Mouse (Mus musculus) embryonic facial prominence, embryonic 15.5 days (tissue): ENCODE data around the gene Vps26c. TPM values are rescaled to one million over a fixed set of nuclear protein-coding genes. Genes with fewer than 3 reads are reported as not detected.
"Not testable (repeated sequence)": the region's sequence is repeated elsewhere in the genome, so short reads cannot be mapped to it uniquely, and the experiment has no call there.

Experiments used
- ATAC-seq: fragments of 200-750 bp; cut with Nextera tagmentation; 2 replicates; pipeline ENCODE4 v1.8.0; 2017; ENCODE audit warnings: low read depth, moderate TSS enrichment; ENCODE audit not compliant: insufficient number of reproducible peaks, low FRiP score, low TSS enrichment
- H3K27ac ChIP-seq: fragments of 300-500 bp; sonication (generic); replicated peaks from 2 replicates; pipeline ENCODE4 v1.5.1; 2015; ENCODE audit warnings: mild to moderate bottlenecking, inconsistent platforms
- H3K27me3 ChIP-seq: fragments of 300-500 bp; sonication (generic); 2 replicates; pipeline ENCODE4 v1.6.1; 2015; ENCODE audit warnings: inconsistent platforms
- H3K36me3 ChIP-seq: fragments of 300-500 bp; sonication (generic); 2 replicates; pipeline ENCODE4 v1.6.1; 2015; ENCODE audit warnings: mild to moderate bottlenecking, inconsistent platforms
- H3K4me1 ChIP-seq: fragments of 300-500 bp; sonication (generic); 2 replicates; pipeline ENCODE4 v1.6.1; 2015; ENCODE audit warnings: inconsistent platforms
- H3K4me2 ChIP-seq: fragments of 300-500 bp; sonication (generic); replicated peaks from 2 replicates; pipeline ENCODE4 v1.6.1; 2015; ENCODE audit warnings: mild to moderate bottlenecking, inconsistent platforms
- H3K4me3 ChIP-seq: fragments of 300-500 bp; sonication (generic); replicated peaks from 2 replicates; pipeline ENCODE4 v1.5.1; 2015; ENCODE audit warnings: mild to moderate bottlenecking, inconsistent platforms
- H3K9ac ChIP-seq: fragments of 300-500 bp; sonication (generic); 2 replicates; pipeline ENCODE4 v1.6.1; 2015; ENCODE audit warnings: inconsistent platforms
- H3K9me3 ChIP-seq: fragments of 300-500 bp; sonication (generic); replicated peaks from 2 replicates; pipeline ENCODE4 v1.6.1; 2016; ENCODE audit warnings: inconsistent platforms
- WGBS: fragments of 180-500 bp; shearing (Covaris S2); methylation state at CpG from one replicate; pipeline ENCODE4 v1.1.7; 2015; 5-methylcytosine and 5-hydroxymethylcytosine counted together
- polyA plus RNA-seq: library from polyadenylated mRNA; unstranded; fragments of >200 nt; fragmentation: Nextera tagmentation; extraction: Ambion mirVana; gene quantifications from 2 replicates; pipeline ENCODE4 v1.2.1, GENCODE M21; 2015

Vps26c gene
- polyA plus RNA-seq, 1 experiment from 2014 or later, result 55.8 TPM

DNA sequence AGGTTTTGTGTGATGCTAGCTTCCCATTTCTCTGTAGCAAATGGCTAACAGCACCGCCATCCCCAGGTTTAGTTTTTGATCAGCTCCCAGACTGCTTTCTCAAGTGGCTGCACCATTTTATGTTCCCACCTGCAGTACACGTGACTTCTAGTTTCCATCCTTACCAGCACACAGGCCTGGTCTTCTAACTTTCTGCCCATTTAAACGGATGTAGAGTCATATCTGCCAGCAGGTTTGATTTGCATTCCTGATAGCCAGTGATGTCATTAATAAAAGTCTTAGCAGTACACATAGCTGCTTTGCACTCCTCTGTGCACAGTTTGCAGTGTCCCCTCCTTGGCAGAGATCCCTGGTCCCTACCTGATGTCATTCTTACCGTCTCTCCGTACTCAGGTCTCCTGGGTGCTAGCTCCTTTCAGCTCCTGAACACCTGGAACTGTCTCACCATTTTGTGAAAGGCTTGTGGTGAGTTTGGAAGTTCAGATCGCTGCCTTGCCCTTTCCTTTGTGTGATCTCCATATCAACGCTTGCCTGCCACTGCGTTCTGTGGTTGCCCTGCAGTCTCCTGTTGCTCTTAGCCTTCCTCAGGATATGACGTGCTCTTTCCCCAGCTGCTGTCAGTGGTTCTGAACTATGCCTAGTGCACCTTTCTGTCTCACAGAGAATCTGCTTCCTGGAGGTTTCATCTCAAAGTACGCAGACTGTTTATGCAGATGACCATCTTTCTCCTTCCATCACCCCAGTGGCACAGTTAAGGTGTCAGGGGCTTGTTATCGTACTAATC lies 41.7 kb downstream of the Vps26c start:
- 77% methylated on average over 11 of the region's 11 CpGs for WGBS

DNA sequence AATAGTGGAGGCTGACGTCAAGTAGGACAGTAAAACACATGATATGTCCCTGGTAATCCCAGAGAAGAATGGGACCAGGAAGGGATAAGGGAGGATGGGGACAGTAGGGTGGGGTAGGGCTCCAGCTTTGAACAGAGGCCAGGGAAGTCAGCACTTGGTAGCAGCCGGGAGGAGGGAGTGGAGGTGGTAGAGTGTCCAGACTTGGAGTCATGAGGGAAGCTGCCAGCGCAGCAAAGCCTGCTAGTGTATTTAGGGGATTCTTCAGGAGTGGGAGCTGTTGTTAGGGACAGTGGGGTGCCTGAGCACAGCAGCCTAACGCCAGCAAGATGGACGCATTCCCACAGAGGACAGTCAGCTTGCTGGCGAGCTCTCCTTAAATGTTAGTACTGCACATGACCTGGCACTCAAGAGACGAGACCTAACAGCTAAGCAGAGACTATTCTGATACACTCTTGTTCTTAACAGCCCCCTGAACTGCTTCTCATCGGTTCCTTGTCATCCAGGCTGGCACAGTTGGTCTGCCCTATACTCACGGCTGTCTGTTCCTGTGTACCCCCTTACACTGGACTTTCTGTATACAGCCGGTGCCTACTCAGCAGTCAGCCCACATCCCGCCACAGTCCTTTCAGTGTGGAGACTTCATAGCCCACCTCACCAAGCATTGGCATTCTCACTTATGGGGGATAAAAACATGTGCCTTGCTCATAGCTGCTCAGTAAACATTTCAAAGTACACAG lies 53.4 kb downstream of the Vps26c start:
- Histone ChIP-seq H3K4me1 (peaks cover 7% of the 10 kb centered on the region), H3K4me3 (no peak overlapping the region), H3K9ac (no peak overlapping the region), H3K27me3 (no peaks in the 10 kb centered on the region), H3K9me3 (no peaks in the 10 kb centered on the region), H3K27ac (0 out of 2 replicates have a peak overlapping the region, but pooled peaks have one; percentile 29), H3K36me3 (peaks cover 28% of the 10 kb centered on the region), H3K4me2 (no peak overlapping the region)
- WGBS, result 88% methylated on average over 11 of the region's 11 CpGs
- no peak for ATAC-seq

More for the DNA sequence above, 41.7 kb downstream of the Vps26c start:
- Histone ChIP-seq H3K27me3 (no peaks in the 10 kb centered on the region), H3K9me3 (no peaks in the 10 kb centered on the region), H3K4me1 (no peaks in the 10 kb centered on the region), H3K9ac (no peak overlapping the region), H3K4me2 (no peak overlapping the region), H3K36me3 (no peaks in the 10 kb centered on the region), H3K4me3 (no peak overlapping the region), H3K27ac (no peak overlapping the region)
- no peak for ATAC-seq

DNA sequence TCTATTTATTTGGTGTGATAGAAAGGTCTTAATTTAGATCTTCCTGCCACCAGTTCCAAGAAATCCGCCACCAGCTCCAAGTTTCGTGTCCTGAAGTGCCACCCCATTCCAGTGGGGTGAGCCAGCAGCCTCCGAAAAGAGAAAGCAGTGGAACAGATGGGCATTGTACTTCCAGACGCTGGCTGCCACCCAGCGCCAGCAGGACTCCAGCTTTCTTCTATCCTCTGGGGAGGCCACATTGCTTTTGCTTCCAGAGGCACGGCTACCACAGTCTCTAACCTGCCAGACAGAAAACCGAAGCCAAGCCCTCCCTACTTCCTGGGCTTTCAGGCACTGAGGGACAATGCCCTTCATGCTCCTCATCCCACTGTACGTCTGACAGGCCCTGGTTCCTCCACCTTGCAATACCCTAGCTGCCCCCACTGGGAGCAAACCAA lies 54.1 kb downstream of the Vps26c start:
- Histone ChIP-seq H3K36me3 (peaks cover 35% of the 10 kb centered on the region), H3K27ac (peak overlapping the region; percentile 29), H3K9ac (no peak overlapping the region), H3K27me3 (no peaks in the 10 kb centered on the region), H3K4me1 (peaks cover 7% of the 10 kb centered on the region), H3K9me3 (no peaks in the 10 kb centered on the region), H3K4me2 (no peak overlapping the region), H3K4me3 (no peak overlapping the region)
- ATAC-seq, result no peak
- 43% methylated on average over 8 of the region's 8 CpGs for WGBS

DNA sequence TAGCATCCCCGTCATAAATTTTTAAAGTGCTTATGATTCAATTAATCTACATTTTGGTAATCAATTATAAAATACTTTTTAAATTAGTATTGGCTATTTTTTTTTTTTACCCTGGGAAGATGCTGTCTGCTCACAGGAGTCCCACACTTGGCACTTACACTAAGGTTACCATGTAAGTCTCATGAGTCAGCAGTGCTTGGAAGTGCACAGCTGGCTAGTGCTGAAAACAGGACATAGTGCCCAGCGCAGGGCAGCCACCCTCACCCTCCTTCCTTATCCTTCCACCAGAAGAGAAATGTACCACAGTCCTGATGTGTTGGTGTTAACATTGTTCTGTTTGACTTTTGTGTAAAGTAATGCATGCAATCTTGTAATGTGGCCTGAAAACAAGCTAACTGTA lies 58.2 kb downstream of the Vps26c start:
- no peak for ATAC-seq
- peaks cover 7% of the 10 kb centered on the region for H3K4me1 ChIP-seq
- no peak overlapping the region for H3K27ac ChIP-seq
- no peaks in the 10 kb centered on the region for H3K27me3 ChIP-seq
- H3K36me3 ChIP-seq, result peaks cover 75% of the 10 kb centered on the region
- 95% methylated on average over 2 of the region's 2 CpGs for WGBS
- no peaks in the 10 kb centered on the region for H3K9me3 ChIP-seq
- H3K9ac ChIP-seq, result no peak overlapping the region
- no peak overlapping the region for H3K4me3 ChIP-seq
- H3K4me2 ChIP-seq, result no peak overlapping the region

DNA sequence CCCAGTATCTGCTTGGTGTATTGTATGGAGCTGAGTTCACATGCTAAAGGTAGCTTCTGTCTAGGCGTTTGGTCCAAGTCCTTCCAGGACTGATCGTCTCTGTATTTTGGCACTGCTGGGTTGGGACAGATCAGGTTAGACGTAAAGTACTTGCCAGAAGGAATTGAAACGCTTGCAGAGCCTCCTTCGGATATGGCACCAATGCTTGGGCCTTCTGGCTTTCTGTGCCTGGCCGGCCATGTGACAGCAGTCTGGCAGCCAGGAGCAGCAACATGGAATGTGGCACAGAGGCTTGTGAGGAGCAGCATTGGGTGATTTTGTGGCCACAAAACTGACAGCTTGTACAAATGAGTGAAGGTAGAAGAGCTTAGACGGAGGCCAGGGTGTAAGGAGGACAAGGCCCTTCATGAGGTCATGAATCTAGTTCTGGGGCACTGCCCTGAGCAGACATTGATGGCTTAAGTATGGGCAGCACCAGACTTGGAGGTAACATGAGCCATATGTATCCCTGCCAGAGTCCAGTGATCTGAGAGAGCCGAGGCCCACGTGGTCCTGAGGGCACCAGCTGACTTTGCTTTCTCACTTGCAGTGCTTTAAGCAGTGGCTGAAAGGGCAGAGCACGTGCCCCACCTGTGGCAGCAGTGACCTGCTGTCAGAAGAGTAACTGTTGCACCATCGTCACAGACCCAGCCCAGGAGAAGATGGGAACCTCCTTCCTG lies 59.1 kb downstream of the Vps26c start:
- Histone ChIP-seq H3K4me1 (peaks cover 7% of the 10 kb centered on the region), H3K9me3 (no peaks in the 10 kb centered on the region), H3K27me3 (no peaks in the 10 kb centered on the region), H3K36me3 (peaks cover 82% of the 10 kb centered on the region), H3K4me2 (no peak overlapping the region), H3K27ac (no peak overlapping the region), H3K4me3 (no peak overlapping the region), H3K9ac (no peak overlapping the region)
- no peak for ATAC-seq
- 78% methylated on average over 11 of the region's 11 CpGs for WGBS

DNA sequence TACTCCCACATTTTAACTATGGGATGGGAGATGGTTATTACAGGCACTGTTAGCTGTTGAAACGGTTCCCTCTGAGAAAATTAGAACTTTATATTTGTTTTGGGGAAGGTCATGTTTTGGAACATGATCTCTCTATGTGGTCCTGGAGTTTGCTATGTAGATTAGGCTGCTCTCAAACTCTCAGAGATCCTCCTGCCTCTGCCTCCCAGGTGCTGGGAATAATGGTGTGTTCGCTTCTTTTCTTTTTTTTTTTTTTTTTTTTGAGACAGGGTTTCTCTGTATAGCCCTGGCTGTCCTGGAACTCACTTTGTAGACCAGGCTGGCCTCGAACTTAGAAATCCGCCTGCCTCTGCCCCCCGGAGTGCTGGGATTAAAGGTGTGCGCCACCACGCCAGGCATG lies 60.3 kb downstream of the Vps26c start:
- H3K27ac ChIP-seq, ATAC-seq, H3K4me1 ChIP-seq: not testable (repeated sequence)

DNA sequence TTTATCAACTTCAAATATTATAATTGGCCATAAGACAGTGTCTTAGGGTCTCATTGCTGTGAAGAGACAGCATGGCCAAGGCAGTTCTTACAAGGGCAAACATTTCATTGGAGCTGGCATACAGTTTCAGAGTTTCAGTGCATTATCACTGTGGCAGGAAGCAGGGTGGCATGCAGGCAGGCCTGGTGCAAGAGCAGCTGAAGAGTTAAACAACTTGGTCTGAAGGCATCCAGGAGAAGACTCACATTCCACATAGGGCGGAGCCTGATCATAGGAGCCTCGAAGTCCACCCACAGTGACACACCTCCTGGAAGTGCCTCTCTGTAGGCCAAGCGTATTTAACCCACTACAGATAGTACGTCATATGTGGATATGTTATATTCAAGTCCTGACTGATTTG lies 60.7 kb downstream of the Vps26c start:
- no peak for ATAC-seq
- no peaks in the 10 kb centered on the region for H3K9me3 ChIP-seq
- no peak overlapping the region for H3K4me3 ChIP-seq
- no peak overlapping the region for H3K27ac ChIP-seq
- H3K27me3 ChIP-seq, result no peaks in the 10 kb centered on the region
- H3K4me1 ChIP-seq, result no peaks in the 10 kb centered on the region
- peaks cover 96% of the 10 kb centered on the region for H3K36me3 ChIP-seq
- 81% methylated on average over 4 of the region's 4 CpGs for WGBS
- H3K9ac ChIP-seq, result no peak overlapping the region
- no peak overlapping the region for H3K4me2 ChIP-seq

More for the DNA sequence above, 60.3 kb downstream of the Vps26c start:
- WGBS, result 92% methylated on average over 7 of the region's 7 CpGs
- peaks cover 94% of the 10 kb centered on the region for H3K36me3 ChIP-seq
- H3K9ac ChIP-seq, H3K9me3 ChIP-seq, H3K27me3 ChIP-seq, H3K4me3 ChIP-seq, H3K4me2 ChIP-seq: not testable (repeated sequence)

DNA sequence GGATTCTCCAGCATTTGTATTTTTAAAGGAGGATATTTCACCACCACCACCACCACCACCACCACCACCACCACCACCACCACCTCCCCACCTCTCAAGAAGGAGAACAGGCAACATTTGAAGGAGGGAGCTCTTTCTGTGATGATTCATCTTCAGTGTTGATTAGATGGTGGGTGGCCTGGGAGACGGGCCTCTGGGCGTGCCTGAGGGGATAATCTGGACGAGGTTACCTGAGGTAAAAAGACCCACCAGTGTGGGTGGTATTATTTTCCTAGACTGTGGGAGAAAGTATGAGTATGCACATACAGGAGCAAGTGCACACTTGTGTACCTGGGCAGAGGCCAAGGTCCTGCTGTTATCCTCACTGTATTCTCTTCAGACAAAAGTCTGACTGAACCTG lies 62.6 kb downstream of the Vps26c start:
- Histone ChIP-seq H3K4me3 (no peak overlapping the region), H3K27ac (no peak overlapping the region), H3K4me2 (no peak overlapping the region), H3K9ac (no peak overlapping the region), H3K36me3 (peaks cover 95% of the 10 kb centered on the region), H3K4me1 (no peaks in the 10 kb centered on the region), H3K27me3 (no peaks in the 10 kb centered on the region), H3K9me3 (no peaks in the 10 kb centered on the region)
- 81% methylated on average over 3 of the region's 3 CpGs for WGBS
- no peak for ATAC-seq

DNA sequence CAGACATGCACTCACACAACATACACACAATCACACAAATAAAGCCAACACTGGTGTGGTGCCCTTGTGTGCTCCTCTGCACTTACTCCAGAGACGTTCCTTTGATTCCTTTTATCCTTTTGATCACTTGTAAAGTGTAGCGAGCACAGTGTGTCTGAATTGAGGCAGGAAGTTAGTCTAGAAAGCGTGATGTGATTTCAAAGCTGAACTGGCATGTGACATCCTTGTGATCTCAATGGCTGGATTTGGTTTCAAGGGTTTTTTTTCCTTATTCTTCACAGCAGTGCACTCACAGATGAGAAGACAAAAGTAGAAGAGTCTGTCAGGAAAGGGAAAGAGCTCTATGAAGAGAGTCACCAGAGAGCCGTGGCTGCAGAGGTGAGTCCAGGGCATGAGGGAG lies 72.5 kb downstream of the Vps26c start:
- no peak overlapping the region for H3K27ac ChIP-seq
- WGBS, result 73% methylated on average over 4 of the region's 4 CpGs

DNA sequence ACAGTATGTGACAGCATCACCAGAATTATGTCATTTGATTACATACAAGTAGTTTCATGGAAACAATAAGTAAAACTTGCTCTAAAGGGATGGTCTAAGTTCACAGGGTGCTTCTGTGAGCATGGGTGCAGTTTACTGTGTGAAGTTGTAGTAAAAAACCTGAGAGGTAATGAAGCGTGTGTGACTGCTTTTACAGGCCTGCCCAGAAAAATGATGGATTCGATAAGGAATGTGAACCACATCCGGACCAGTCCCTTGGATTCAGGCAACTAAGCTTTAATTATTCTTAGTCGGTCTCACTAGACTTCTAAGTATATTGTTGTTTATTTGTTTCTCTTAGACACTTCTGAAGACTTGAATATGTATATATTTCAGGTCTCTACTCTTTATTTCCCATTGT lies 73.9 kb downstream of the Vps26c start:
- Histone ChIP-seq H3K4me2 (no peak overlapping the region), H3K9me3 (no peaks in the 10 kb centered on the region), H3K4me1 (no peaks in the 10 kb centered on the region), H3K4me3 (no peak overlapping the region), H3K27me3 (no peaks in the 10 kb centered on the region), H3K27ac (no peak overlapping the region), H3K9ac (no peak overlapping the region), H3K36me3 (peaks cover 91% of the 10 kb centered on the region)
- ATAC-seq, result no peak
- 74% methylated on average over 4 of the region's 4 CpGs for WGBS

More for the DNA sequence above, 72.5 kb downstream of the Vps26c start:
- no peak for ATAC-seq
- H3K9ac ChIP-seq, result no peak overlapping the region
- H3K4me2 ChIP-seq, result no peak overlapping the region
- peaks cover 92% of the 10 kb centered on the region for H3K36me3 ChIP-seq
- H3K4me3 ChIP-seq, result no peak overlapping the region
- no peaks in the 10 kb centered on the region for H3K4me1 ChIP-seq
- H3K27me3 ChIP-seq, result no peaks in the 10 kb centered on the region
- H3K9me3 ChIP-seq, result no peaks in the 10 kb centered on the region
